Mouse (Mus musculus) G1E-ER4 (cell line): ENCODE results near the gene Rbks. TPM values are rescaled to one million over a fixed set of nuclear protein-coding genes. Genes with fewer than 3 reads are reported as not detected.

ENCODE experiments used
- GATA1 ChIP-seq: IDR thresholded peaks from one replicate; pipeline ENCODE4 v1.8.0; 2012; ENCODE audit warnings: low read length, inconsistent platforms
- polyA plus RNA-seq: library from polyadenylated mRNA; stranded (reverse); fragments of >175 nt; gene quantifications from 2 replicates; pipeline ENCODE4 v1.2.3, GENCODE M21; 2012

Gene Rbks
- polyA plus RNA-seq, 1 experiment: 7.9 TPM

GRCm38 (mm10) chr5:31581932-31582331, 115.5 kb downstream of the Rbks start:
- no peak for TF ChIP-seq GATA1

GRCm38 (mm10) chr5:31581263-31581662, 116.2 kb downstream of the Rbks start:
- no peak for TF ChIP-seq GATA1

GRCm38 (mm10) chr5:31576539-31576975, 120.9 kb downstream of the Rbks start:
- no peak for TF ChIP-seq GATA1

Other genes with a start within 250 kb of the Rbks start
- gene Zfp512, start 245.2 kb downstream of the Rbks start, polyA plus RNA-seq: 15.1 and 15.3 TPM in 2 replicates
- gene 4930548H24Rik, start 211.9 kb downstream of the Rbks start, polyA plus RNA-seq: not detected in 2 replicates
- 31.2 and 46.7 TPM in 2 replicates for gene Gpn1, start 202.9 kb downstream of the Rbks start, polyA plus RNA-seq
- gene Slc4a1ap, start 170.6 kb downstream of the Rbks start, polyA plus RNA-seq: 19.6 and 20.0 TPM in 2 replicates
- gene Supt7l, start 169.8 kb downstream of the Rbks start, polyA plus RNA-seq: 4.6 and 14.5 TPM in 2 replicates
- 3.8 and 4.0 TPM in 2 replicates for gene Mrpl33, start 100.7 kb downstream of the Rbks start, polyA plus RNA-seq
- gene Babam2, start 57 bp upstream of the Rbks start, polyA plus RNA-seq: 43.6 and 58.5 TPM in 2 replicates